Comparison of ENCODE assay signal across 8 mouse cellular contexts in genomic region chr5:110769272-110769671, GRCm38 (mm10). TPM values are rescaled to one million over a fixed set of nuclear protein-coding genes. Genes with fewer than 3 reads are reported as not detected.
DNase-seq lines count a peak whose midpoint lies in the region; ATAC-seq and TF ChIP-seq lines count a peak whose summit lies in the region.

No protein-coding gene starts in this region.

- peak overlapping the region; percentile 54 for H3K4me2 ChIP-seq in forebrain, postnatal 0 days (ENCODE audit: low read depth)
- peak overlapping the region; percentile 70 for H3K4me2 ChIP-seq in liver, embryonic 16.5 days (ENCODE audit: low read depth, low read length)

- peak overlapping the region; percentile 86 to 96 for H3K4me3 ChIP-seq in ES-E14 (ENCODE audit: insufficient read depth in 1 of 2, low read depth in 1 of 2, low read length in 2 of 2, poor library complexity in 1 of 2, severe bottlenecking in 1 of 2)
- peak overlapping the region; percentile 73 for H3K4me3 ChIP-seq in forebrain, postnatal 0 days (ENCODE audit: low read depth, low read length)
- H3K4me3 ChIP-seq in liver, embryonic 16.5 days (ENCODE audit: low read depth, low read length): peak overlapping the region; percentile 98

- WGBS in forebrain, postnatal 0 days: 60% methylated on average over 4 of the region's 4 CpGs
- WGBS in liver, embryonic 16.5 days (ENCODE audit: insufficient replicate concordance): 32% methylated on average over 4 of the region's 4 CpGs

- in situ Hi-C loops in ES-E14 (cut with MboI; ENCODE audit: low sequenced_read_pairs in 2 of 2, unreplicated experiment in 2 of 2): no loop called here

- peak; percentile 83 for DNase-seq in heart, adult 11 months
- no peak for DNase-seq in heart, adult 8-10 months (ENCODE audit: low spot score)
- DNase-seq in ES-E14 (ENCODE audit: low read depth, low spot score): no peak
- no peak for DNase-seq in forebrain, postnatal 0 days
- DNase-seq in layer of hippocampus, postnatal 36 days: no peak
- no peak for DNase-seq in gastrocnemius, adult 8-10 months (ENCODE audit: low spot score in 2 of 2)
- DNase-seq in layer of hippocampus, adult 8-10 months (ENCODE audit: low spot score in 2 of 2): no peak

- no peaks in the 10 kb centered on the region for H3K9me3 ChIP-seq in ES-E14 (ENCODE audit: control insufficient read depth, insufficient read depth, low read depth, low read length)
- H3K9me3 ChIP-seq in forebrain, postnatal 0 days (ENCODE audit: low read length): no peaks in the 10 kb centered on the region
- H3K9me3 ChIP-seq in liver, embryonic 16.5 days (replicated peaks; ENCODE audit: control insufficient read depth, low read length): no peaks in the 10 kb centered on the region

- no peak for TF ChIP-seq CTCF in forebrain, postnatal 0 days (IDR thresholded peaks at IDR 0.05; ENCODE audit: low read depth)

- no peaks in the 10 kb centered on the region for H3K27me3 ChIP-seq in forebrain, postnatal 0 days (ENCODE audit: insufficient read depth, low read length)
- H3K27me3 ChIP-seq in liver, embryonic 16.5 days (ENCODE audit: control insufficient read depth, insufficient read depth, low read depth, low read length): no peaks in the 10 kb centered on the region

- no peak overlapping the region for H3K27ac ChIP-seq in ES-E14 (ENCODE audit: insufficient read depth, low read depth, low read length, poor library complexity, severe bottlenecking)
- H3K27ac ChIP-seq in forebrain, postnatal 0 days (ENCODE audit: low read depth, low read length): no peak overlapping the region
- peak overlapping the region; percentile 98 for H3K27ac ChIP-seq in liver, embryonic 16.5 days (ENCODE audit: low read length)

- peaks cover 8% of the 10 kb centered on the region for H3K36me3 ChIP-seq in ES-E14 (ENCODE audit: control insufficient read depth, insufficient read depth, low read length, poor library complexity, severe bottlenecking)
- no peaks in the 10 kb centered on the region; the same call in 1 of the 2 replicates for H3K36me3 ChIP-seq in forebrain, postnatal 0 days (ENCODE audit: insufficient read depth)
- H3K36me3 ChIP-seq in liver, embryonic 16.5 days (ENCODE audit: control insufficient read depth, insufficient read depth): peaks cover 8% of the 10 kb centered on the region

- no peak for ATAC-seq in forebrain, postnatal 0 days
- ATAC-seq in liver, embryonic 16.5 days (ENCODE audit: low read depth): no peak

- peak overlapping the region; percentile 93 for H3K9ac ChIP-seq in ES-E14 (ENCODE audit: insufficient read depth, low read depth, low read length, poor library complexity, severe bottlenecking)
- H3K9ac ChIP-seq in forebrain, postnatal 0 days: peak overlapping the region; percentile 93
- H3K9ac ChIP-seq in liver, embryonic 16.5 days (ENCODE audit: low read depth, low read length): peak overlapping the region; percentile 98

- H3K4me1 ChIP-seq in ES-E14 (ENCODE audit: control insufficient read depth in 2 of 2, insufficient read depth in 2 of 2, low read length in 2 of 2, poor library complexity in 1 of 2): peaks cover 2 to 9% of the 10 kb centered on the region in 2 experiments
- H3K4me1 ChIP-seq in forebrain, postnatal 0 days (ENCODE audit: insufficient read depth): peaks cover 9% of the 10 kb centered on the region
- H3K4me1 ChIP-seq in liver, embryonic 16.5 days (ENCODE audit: control insufficient read depth, low read depth, low read length): peaks cover 30% of the 10 kb centered on the region

TF ChIP-seq in ES-E14, 5 proteins besides CTCF, POLR2A, EP300 and RAD21:
- TF ChIP-seq MAFK (IDR thresholded peaks at IDR 0.05; ENCODE audit: insufficient read depth, low read depth, low read length) (no peak), CHD2 (IDR thresholded peaks at IDR 0.05; ENCODE audit: low read depth, low read length) (no peak), ZC3H11A (IDR thresholded peaks at IDR 0.05; ENCODE audit: borderline replicate concordance, low read depth, low read length) (no peak)

RNA-seq across cellular contexts. Expression of gene Ep400, which starts 1.2 kb away (rescaled TPM):
- total RNA-seq in heart, adult 8-10 months (2022): 10 to 100 TPM; 33.2 to 37.3 (median 34.8) TPM
- 56.7 and 62.2 TPM in 2 replicates for total RNA-seq in ES-E14 (2012; rRNA removed)
- total RNA-seq in forebrain, postnatal 0 days (2014; rRNA removed): 60.8 and 66.4 TPM in 2 replicates
- 25.2 and 37.4 TPM in 2 replicates for polyA plus RNA-seq in forebrain, postnatal 0 days (2015; fragmentation: Nextera tagmentation; extraction: Ambion mirVana)
- 21.8 and 25.1 TPM in 2 replicates for polyA plus RNA-seq in liver, embryonic 16.5 days (2015; fragmentation: Nextera tagmentation; extraction: Ambion mirVana)
- 100 to 1,000 TPM in 1 of 2 experiments, 10 to 100 TPM in 1; 92.7 to 113 TPM for total RNA-seq in layer of hippocampus, postnatal 36 days (2021)
- 10 to 100 TPM; 18.9 to 23.7 (median 22.2) TPM for total RNA-seq in gastrocnemius, adult 8-10 months (2022)
- 100 to 1,000 TPM in 3 of 4 experiments, 10 to 100 TPM in 1; 84.2 to 115 (median 114) TPM for total RNA-seq in layer of hippocampus, adult 8-10 months (2022)

RNA-seq across cellular contexts. Expression of gene Pus1, which starts 11.2 kb away (rescaled TPM):
- total RNA-seq in heart, adult 8-10 months (2022): 10 to 100 TPM; 16.0 to 24.6 (median 21.3) TPM
- 62.1 and 68.2 TPM in 2 replicates for total RNA-seq in ES-E14 (2012; rRNA removed)
- 13.5 and 14.2 TPM in 2 replicates for total RNA-seq in forebrain, postnatal 0 days (2014; rRNA removed)
- polyA plus RNA-seq in forebrain, postnatal 0 days (2015; fragmentation: Nextera tagmentation; extraction: Ambion mirVana): 16.8 and 17.4 TPM in 2 replicates
- polyA plus RNA-seq in liver, embryonic 16.5 days (2015; fragmentation: Nextera tagmentation; extraction: Ambion mirVana): 24.5 and 24.6 TPM in 2 replicates
- total RNA-seq in layer of hippocampus, postnatal 36 days (2021): 10 to 100 TPM; 17.7 to 20.2 TPM
- total RNA-seq in gastrocnemius, adult 8-10 months (2022): 10 to 100 TPM; 11.5 to 14.0 (median 12.4) TPM
- total RNA-seq in layer of hippocampus, adult 8-10 months (2022): 10 to 100 TPM; 18.3 to 22.7 (median 20.2) TPM

RNA-seq across cellular contexts. Expression of gene Ulk1, which starts 40.6 kb away (rescaled TPM):
- 10 to 100 TPM; 63.1 to 99.8 (median 73.6) TPM for total RNA-seq in heart, adult 8-10 months (2022)
- 82.7 and 136 TPM in 2 replicates for total RNA-seq in ES-E14 (2012; rRNA removed)
- 49.8 and 65.9 TPM in 2 replicates for total RNA-seq in forebrain, postnatal 0 days (2014; rRNA removed)
- polyA plus RNA-seq in forebrain, postnatal 0 days (2015; fragmentation: Nextera tagmentation; extraction: Ambion mirVana): 16.8 and 20.8 TPM in 2 replicates
- polyA plus RNA-seq in liver, embryonic 16.5 days (2015; fragmentation: Nextera tagmentation; extraction: Ambion mirVana): 12.5 and 13.7 TPM in 2 replicates
- total RNA-seq in layer of hippocampus, postnatal 36 days (2021): 10 to 100 TPM; 63.5 to 81.7 TPM
- total RNA-seq in gastrocnemius, adult 8-10 months (2022): 10 to 100 TPM; 46.3 to 64.6 (median 55.0) TPM
- total RNA-seq in layer of hippocampus, adult 8-10 months (2022): 10 to 100 TPM; 67.6 to 84.3 (median 74.0) TPM
